Mouse (Mus musculus): ENCODE measurements around the gene Lrfn4. TPM values are rescaled to one million over a fixed set of nuclear protein-coding genes. Genes with fewer than 3 reads are reported as not detected.

Gene Lrfn4
- total RNA-seq, 1 experiment from 2014 or later, result 4.3 TPM

GRCm38 (mm10) chr19:4583856-4584255, 31.6 kb downstream of the Lrfn4 start:
- no peak for ATAC-seq (replicated peaks in 1 of 2; ENCODE audit: insufficient read depth in 1 of 2, low FRiP score in 2 of 2, low TSS enrichment in 1 of 2, low read depth in 1 of 2, poor library complexity in 2 of 2, severe bottlenecking in 2 of 2)

- no peak for ATAC-seq (replicated peaks in 1 of 2; ENCODE audit: insufficient read depth in 1 of 2, low FRiP score in 2 of 2, low TSS enrichment in 1 of 2, low read depth in 1 of 2, poor library complexity in 2 of 2, severe bottlenecking in 2 of 2)
Measured at GRCm38 (mm10) chr19:4579296-4579695, 36.2 kb downstream of the Lrfn4 start.

- ATAC-seq (replicated peaks in 1 of 2; ENCODE audit: insufficient read depth in 1 of 2, low FRiP score in 2 of 2, low TSS enrichment in 1 of 2, low read depth in 1 of 2, poor library complexity in 2 of 2, severe bottlenecking in 2 of 2), result no peak
Measured at GRCm38 (mm10) chr19:4578799-4579198, 36.7 kb downstream of the Lrfn4 start.

GRCm38 (mm10) chr19:4573241-4573640, 42.2 kb downstream of the Lrfn4 start:
- ATAC-seq (replicated peaks in 1 of 2; ENCODE audit: insufficient read depth in 1 of 2, low FRiP score in 2 of 2, low TSS enrichment in 1 of 2, low read depth in 1 of 2, poor library complexity in 2 of 2, severe bottlenecking in 2 of 2), result no peak

GRCm38 (mm10) chr19:4572467-4572866, 43.0 kb downstream of the Lrfn4 start:
- ATAC-seq (replicated peaks in 1 of 2; ENCODE audit: insufficient read depth in 1 of 2, low FRiP score in 2 of 2, low TSS enrichment in 1 of 2, low read depth in 1 of 2, poor library complexity in 2 of 2, severe bottlenecking in 2 of 2), result no peak

- ATAC-seq (replicated peaks in 1 of 2; ENCODE audit: insufficient read depth in 1 of 2, low FRiP score in 2 of 2, low TSS enrichment in 1 of 2, low read depth in 1 of 2, poor library complexity in 2 of 2, severe bottlenecking in 2 of 2), result no peak
Measured at GRCm38 (mm10) chr19:4572061-4572460, 43.4 kb downstream of the Lrfn4 start.

GRCm38 (mm10) chr19:4571658-4572057, 43.8 kb downstream of the Lrfn4 start:
- no peak for ATAC-seq (replicated peaks in 1 of 2; ENCODE audit: insufficient read depth in 1 of 2, low FRiP score in 2 of 2, low TSS enrichment in 1 of 2, low read depth in 1 of 2, poor library complexity in 2 of 2, severe bottlenecking in 2 of 2)

GRCm38 (mm10) chr19:4570815-4571214, 44.7 kb downstream of the Lrfn4 start:
- no peak for ATAC-seq (replicated peaks in 1 of 2; ENCODE audit: insufficient read depth in 1 of 2, low FRiP score in 2 of 2, low TSS enrichment in 1 of 2, low read depth in 1 of 2, poor library complexity in 2 of 2, severe bottlenecking in 2 of 2)

GRCm38 (mm10) chr19:4570237-4570613, 45.2 kb downstream of the Lrfn4 start:
- ATAC-seq (replicated peaks in 1 of 2; ENCODE audit: insufficient read depth in 1 of 2, low FRiP score in 2 of 2, low TSS enrichment in 1 of 2, low read depth in 1 of 2, poor library complexity in 2 of 2, severe bottlenecking in 2 of 2), result no peak

GRCm38 (mm10) chr19:4569356-4570236, 45.9 kb downstream of the Lrfn4 start:
- no peak for ATAC-seq (replicated peaks in 1 of 2; ENCODE audit: insufficient read depth in 1 of 2, low FRiP score in 2 of 2, low TSS enrichment in 1 of 2, low read depth in 1 of 2, poor library complexity in 2 of 2, severe bottlenecking in 2 of 2)

GRCm38 (mm10) chr19:4568832-4569231, 46.6 kb downstream of the Lrfn4 start:
- ATAC-seq (replicated peaks in 1 of 2; ENCODE audit: insufficient read depth in 1 of 2, low FRiP score in 2 of 2, low TSS enrichment in 1 of 2, low read depth in 1 of 2, poor library complexity in 2 of 2, severe bottlenecking in 2 of 2), result no peak; a peak in 1 of 4 replicates

GRCm38 (mm10) chr19:4567665-4568064, 47.8 kb downstream of the Lrfn4 start:
- no peak for ATAC-seq (replicated peaks in 1 of 2; ENCODE audit: insufficient read depth in 1 of 2, low FRiP score in 2 of 2, low TSS enrichment in 1 of 2, low read depth in 1 of 2, poor library complexity in 2 of 2, severe bottlenecking in 2 of 2)

- no peak for ATAC-seq (replicated peaks in 1 of 2; ENCODE audit: insufficient read depth in 1 of 2, low FRiP score in 2 of 2, low TSS enrichment in 1 of 2, low read depth in 1 of 2, poor library complexity in 2 of 2, severe bottlenecking in 2 of 2)
Measured at GRCm38 (mm10) chr19:4566880-4567279, 48.6 kb downstream of the Lrfn4 start.

GRCm38 (mm10) chr19:4565678-4566077, 49.8 kb downstream of the Lrfn4 start:
- no peak for ATAC-seq (replicated peaks in 1 of 2; ENCODE audit: insufficient read depth in 1 of 2, low FRiP score in 2 of 2, low TSS enrichment in 1 of 2, low read depth in 1 of 2, poor library complexity in 2 of 2, severe bottlenecking in 2 of 2)

Other genes starting within 250 kb of the Lrfn4 start
- gene Kdm2a, start 217.4 kb downstream of the Lrfn4 start, total RNA-seq (2017), result 95.0 and 119 TPM in 2 replicates
- gene Rhod, start 176.2 kb downstream of the Lrfn4 start, total RNA-seq (2017), result 2.4 and 2.7 TPM in 2 replicates
- gene Syt12, start 138.2 kb downstream of the Lrfn4 start, total RNA-seq (2017), result not detected in 2 replicates
- not detected in 2 replicates for gene 2010003K11Rik, start 117.1 kb downstream of the Lrfn4 start, total RNA-seq (2017)
- gene Pcx, start 105.2 kb downstream of the Lrfn4 start, total RNA-seq (2017), result 1.2 TPM in 2 replicates
- 17.1 and 24.6 TPM in 2 replicates for gene Rce1, start 10.0 kb upstream of the Lrfn4 start, total RNA-seq (2017)
- 0.56 and 6.6 TPM in 2 replicates for gene Gm960, start 83.0 kb upstream of the Lrfn4 start, total RNA-seq (2017)
- 0.20 and 1.1 TPM in 2 replicates for gene Sptbn2, start 95.5 kb upstream of the Lrfn4 start, total RNA-seq (2017)
- 28.8 and 29.5 TPM in 2 replicates for gene Rbm4b, start 140.8 kb upstream of the Lrfn4 start, total RNA-seq (2017)
- 75.7 and 127 TPM in 2 replicates for gene Rbm4, start 178.2 kb upstream of the Lrfn4 start, total RNA-seq (2017)
- 41.8 and 81.7 TPM in 2 replicates for gene Gm21992, start 195.9 kb upstream of the Lrfn4 start, total RNA-seq (2017)
- gene Rbm14, start 196.0 kb upstream of the Lrfn4 start, total RNA-seq (2017), result 16.8 and 17.4 TPM in 2 replicates
- gene Ccs, start 223.7 kb upstream of the Lrfn4 start, total RNA-seq (2017), result 24.1 and 24.7 TPM in 2 replicates
- gene Ccdc87, start 223.7 kb upstream of the Lrfn4 start, total RNA-seq (2017), result not detected in 2 replicates
- gene Ctsf, start 239.5 kb upstream of the Lrfn4 start, total RNA-seq (2017), result 18.9 and 29.8 TPM in 2 replicates